Mouse (Mus musculus) lung, postnatal 0 days (tissue): ENCODE measurements at regions not wholly inside any gene's neighbourhood (a gene's known extent, or its start where the extent isn't known, plus 50 kb on each side); places are given as distances from the start of the nearest gene placed in this dataset.

Experiments used
- ATAC-seq: fragments of 200-750 bp; cut with Nextera tagmentation; 2 replicates; pipeline ENCODE4 v1.8.0; 2017; ENCODE audit warnings: moderate library complexity
- DNase-seq: peaks from one replicate; pipeline ENCODE4 v3.0.0-alpha.2; 2016; ENCODE audit warnings: low spot score
- H3K27ac ChIP-seq: fragments of 300-500 bp; sonication (generic); 2 replicates; pipeline ENCODE4 v1.5.1; 2014; ENCODE audit warnings: antibody characterized with exemption, mild to moderate bottlenecking, low read length, mixed read lengths
- H3K27me3 ChIP-seq: fragments of 300-500 bp; sonication (generic); replicated peaks from 2 replicates; pipeline ENCODE4 v1.6.1; 2014; ENCODE audit warnings: low read length, mixed read lengths; ENCODE audit not compliant: insufficient read depth
- H3K36me3 ChIP-seq: fragments of 300-500 bp; sonication (generic); 2 replicates; pipeline ENCODE4 v1.6.1; 2014; ENCODE audit warnings: low read length, mixed read lengths; ENCODE audit not compliant: insufficient read depth
- H3K4me1 ChIP-seq: fragments of 300-500 bp; sonication (generic); 2 replicates; pipeline ENCODE4 v1.6.1; 2014; ENCODE audit warnings: antibody characterized with exemption, low read depth, low read length, mixed read lengths; ENCODE audit not compliant: insufficient read depth
- H3K4me2 ChIP-seq: fragments of 300-500 bp; sonication (generic); replicated peaks from 2 replicates; pipeline ENCODE4 v1.6.1; 2014; ENCODE audit warnings: low read depth, mild to moderate bottlenecking, low read length, moderate library complexity, mixed read lengths
- H3K4me3 ChIP-seq: fragments of 300-500 bp; sonication (generic); 2 replicates; pipeline ENCODE4 v1.5.1; 2014; ENCODE audit warnings: low read depth, low read length
- H3K9ac ChIP-seq: fragments of 300-500 bp; sonication (generic); replicated peaks from 2 replicates; pipeline ENCODE4 v1.6.1; 2014; ENCODE audit warnings: low read depth, mild to moderate bottlenecking
- H3K9me3 ChIP-seq: fragments of 300-500 bp; sonication (generic); 2 replicates; pipeline ENCODE4 v1.6.1; 2016; ENCODE audit warnings: low read length, mixed read lengths
- CTCF ChIP-seq: IDR thresholded peaks from 2 replicates; pipeline ENCODE4 v1.5.1; 2016; ENCODE audit warnings: antibody characterized with exemption, mild to moderate bottlenecking
- EP300 ChIP-seq: IDR thresholded peaks from 2 replicates; pipeline ENCODE4 v1.6.1; 2016; ENCODE audit warnings: antibody characterized with exemption, mild to moderate bottlenecking, control low read depth
- WGBS: fragments of 180-500 bp; shearing (Covaris S2); extraction: QIAGEN DNeasy Blood & Tissue Kit; methylation state at CpG from one replicate; pipeline ENCODE4 v1.1.7; 2014; 5-methylcytosine and 5-hydroxymethylcytosine counted together

DNA sequence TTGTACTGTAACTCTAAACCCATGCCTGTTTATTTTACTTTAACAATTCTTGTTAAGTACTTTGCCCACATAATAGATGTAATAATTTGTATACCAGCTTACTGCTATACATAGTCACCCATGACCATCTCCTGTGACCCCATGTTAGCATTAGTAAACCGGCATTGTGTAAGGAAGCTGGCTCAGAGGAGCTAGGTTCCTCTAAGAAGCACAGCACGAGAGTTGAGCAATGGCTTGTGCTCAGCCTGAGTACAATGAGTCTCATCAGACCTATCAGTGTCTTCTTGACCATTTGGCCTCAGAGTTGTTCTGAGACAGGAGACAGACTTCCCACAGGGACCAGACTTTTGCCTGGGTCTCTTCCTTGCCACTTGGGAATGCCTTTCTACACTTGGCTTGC, 279.6 kb downstream of the Maf start:
- Histone ChIP-seq H3K4me1 (no peaks in the 10 kb centered on the region), H3K27ac (no peak overlapping the region), H3K4me3 (no peak overlapping the region), H3K4me2 (no peak overlapping the region), H3K36me3 (no peaks in the 10 kb centered on the region), H3K9ac (no peak overlapping the region), H3K9me3 (no peaks in the 10 kb centered on the region), H3K27me3 (no peaks in the 10 kb centered on the region)
- TF ChIP-seq CTCF: no peak
- no peak for TF ChIP-seq EP300
- DNase-seq (peak; percentile 41), ATAC-seq (no peak)
- WGBS: 63% methylated on average over 2 of the region's 2 CpGs

- no peak for DNase-seq
- no peaks in the 10 kb centered on the region for H3K9me3 ChIP-seq
- H3K36me3 ChIP-seq: no peaks in the 10 kb centered on the region
- ATAC-seq: no peak
- 48% methylated on average over 3 of the region's 3 CpGs for WGBS
- no peaks in the 10 kb centered on the region for H3K27me3 ChIP-seq
- no peak overlapping the region for H3K27ac ChIP-seq
- no peak overlapping the region for H3K9ac ChIP-seq
- H3K4me3 ChIP-seq: no peak overlapping the region
- H3K4me2 ChIP-seq: no peak overlapping the region
- no peaks in the 10 kb centered on the region for H3K4me1 ChIP-seq
- no peak for TF ChIP-seq CTCF
- TF ChIP-seq EP300: no peak
Observed at GRCm38 (mm10) chr8:115427490-115427889, 280.1 kb downstream of the Maf start.

- ATAC-seq (no peak), DNase-seq (no peak)
- H3K9ac ChIP-seq: no peak overlapping the region
- TF ChIP-seq EP300 (no peak), CTCF (no peak)
- 92% methylated on average over 3 of the region's 3 CpGs for WGBS
- no peak overlapping the region for H3K4me3 ChIP-seq
- H3K36me3 ChIP-seq: no peaks in the 10 kb centered on the region
- H3K9me3 ChIP-seq: no peaks in the 10 kb centered on the region
- H3K27me3 ChIP-seq: no peaks in the 10 kb centered on the region
- H3K27ac ChIP-seq: no peak overlapping the region
- no peaks in the 10 kb centered on the region for H3K4me1 ChIP-seq
- H3K4me2 ChIP-seq: no peak overlapping the region
Observed at GRCm38 (mm10) chr8:115426543-115426942, 281.1 kb downstream of the Maf start.

DNA sequence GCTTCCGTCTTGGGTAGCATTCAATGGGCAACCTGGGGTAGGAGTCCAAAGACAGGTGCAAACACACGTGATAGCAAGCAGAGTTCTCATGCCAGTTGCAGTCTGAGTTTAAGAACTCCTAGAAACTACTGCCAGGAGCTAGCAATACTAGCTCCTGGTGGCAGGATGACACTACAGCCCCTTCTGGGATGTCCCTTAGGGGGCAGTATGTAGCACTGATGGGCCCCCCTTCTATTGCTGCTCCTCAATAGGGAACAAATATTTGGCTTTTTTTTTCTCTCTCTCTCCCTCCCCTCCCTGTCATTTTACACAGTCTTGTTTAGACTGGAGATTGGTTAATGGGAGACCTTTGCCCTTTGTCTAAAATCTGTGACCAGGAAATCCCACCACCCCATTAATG, 282.2 kb downstream of the Maf start:
- no peak for ATAC-seq
- 59% methylated on average over 2 of the region's 2 CpGs for WGBS
- Histone ChIP-seq H3K4me1 (no peaks in the 10 kb centered on the region), H3K27me3 (no peaks in the 10 kb centered on the region), H3K27ac (no peak overlapping the region), H3K9ac (no peak overlapping the region), H3K36me3 (no peaks in the 10 kb centered on the region), H3K4me3 (no peak overlapping the region), H3K4me2 (no peak overlapping the region), H3K9me3 (no peaks in the 10 kb centered on the region)
- DNase-seq: no peak
- TF ChIP-seq EP300 (no peak), CTCF (peak; percentile 47)

DNA sequence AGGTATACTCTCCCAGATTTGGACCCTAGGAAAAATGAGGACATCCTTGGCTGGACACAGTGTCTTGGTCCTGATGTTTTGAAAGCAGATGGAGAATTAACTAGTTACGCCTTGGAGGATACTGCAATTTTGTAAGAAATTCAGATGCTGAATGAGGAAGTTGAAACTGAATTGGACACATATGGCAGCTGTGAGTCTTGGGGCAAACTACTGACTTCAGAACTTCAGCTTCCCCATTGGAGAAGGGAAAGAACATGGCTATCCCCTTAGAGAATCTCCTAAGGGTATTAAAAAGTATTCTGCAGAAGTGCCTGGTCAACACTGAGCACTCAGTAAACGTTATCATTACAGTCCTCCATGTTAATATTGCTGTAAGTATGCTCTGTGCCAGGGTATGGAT, 283.9 kb downstream of the Maf start:
- H3K27ac ChIP-seq: no peak overlapping the region
- H3K36me3 ChIP-seq: no peaks in the 10 kb centered on the region
- H3K9me3 ChIP-seq: no peaks in the 10 kb centered on the region
- ATAC-seq (no peak), DNase-seq (no peak)
- H3K9ac ChIP-seq: no peak overlapping the region
- no peak overlapping the region for H3K4me3 ChIP-seq
- WGBS: 71% methylated on average over 2 of the region's 2 CpGs
- H3K27me3 ChIP-seq: no peaks in the 10 kb centered on the region
- TF ChIP-seq EP300: no peak
- no peak for TF ChIP-seq CTCF
- no peaks in the 10 kb centered on the region for H3K4me1 ChIP-seq
- no peak overlapping the region for H3K4me2 ChIP-seq

DNA sequence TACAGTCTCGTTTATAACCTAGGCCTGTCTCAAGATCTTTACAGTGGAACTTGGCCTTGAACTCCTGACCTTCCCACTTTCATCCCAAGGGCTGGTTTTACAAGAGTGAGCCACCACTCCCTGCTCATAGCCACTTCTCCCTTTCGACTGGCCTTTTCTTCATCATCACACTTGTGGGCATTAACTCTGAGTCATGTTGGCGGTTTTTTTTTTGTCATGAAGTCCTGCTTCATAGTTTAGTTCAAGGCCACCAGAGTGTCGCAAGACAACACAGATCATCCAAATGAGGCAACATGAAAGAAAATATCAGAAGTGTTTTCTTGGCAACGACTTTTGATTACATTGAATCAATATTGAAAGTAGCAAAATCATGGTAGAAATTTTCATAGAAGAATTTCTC, 284.5 kb downstream of the Maf start:
- ATAC-seq: no peak
- peak; percentile 36 for DNase-seq
- no peak overlapping the region for H3K9ac ChIP-seq
- H3K27ac ChIP-seq: no peak overlapping the region
- no peaks in the 10 kb centered on the region for H3K27me3 ChIP-seq
- WGBS: 73% methylated on average over 5 of the region's 5 CpGs
- H3K4me1 ChIP-seq: no peaks in the 10 kb centered on the region
- no peak for TF ChIP-seq EP300
- no peaks in the 10 kb centered on the region for H3K9me3 ChIP-seq
- no peaks in the 10 kb centered on the region for H3K36me3 ChIP-seq
- H3K4me3 ChIP-seq: no peak overlapping the region
- no peak overlapping the region for H3K4me2 ChIP-seq

DNA sequence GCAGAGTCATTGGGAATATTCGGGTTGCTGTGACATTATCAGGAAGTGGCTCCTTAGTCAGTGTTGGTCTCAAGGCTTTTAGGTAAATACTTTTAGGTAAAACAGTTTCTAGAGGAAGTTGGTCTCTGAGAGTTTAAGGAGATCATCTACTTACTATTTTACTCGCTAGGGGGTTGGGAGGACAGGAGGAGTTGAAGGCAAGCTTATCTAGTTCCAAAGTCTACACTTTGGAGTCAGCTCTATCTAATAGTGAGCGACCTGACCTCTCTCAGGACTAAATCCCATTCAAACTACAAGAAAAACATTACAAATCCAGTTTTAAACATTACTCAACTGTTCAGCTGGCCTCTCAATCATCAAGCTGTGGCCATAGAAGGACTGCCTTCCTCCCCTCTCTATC, 287.1 kb downstream of the Maf start:
- H3K9me3 ChIP-seq: no peaks in the 10 kb centered on the region
- no peak overlapping the region for H3K4me3 ChIP-seq
- ATAC-seq (no peak), DNase-seq (no peak)
- H3K36me3 ChIP-seq: no peaks in the 10 kb centered on the region
- no peak overlapping the region for H3K4me2 ChIP-seq
- WGBS: 63% methylated on average over 3 of the region's 3 CpGs
- H3K4me1 ChIP-seq: no peaks in the 10 kb centered on the region
- H3K9ac ChIP-seq: no peak overlapping the region
- no peak overlapping the region for H3K27ac ChIP-seq
- TF ChIP-seq EP300: no peak
- no peak for TF ChIP-seq CTCF
- no peaks in the 10 kb centered on the region for H3K27me3 ChIP-seq
